Mouse (Mus musculus): Measurements from ENCODE around the gene Olfr354. TPM values are rescaled to one million over a fixed set of nuclear protein-coding genes. Genes with fewer than 3 reads are reported as not detected.
A peak's percentile ranks its signal among the peaks of the same experiment; 100 is the strongest.

Gene Olfr354
- polyA plus RNA-seq (2015; fragmentation: Nextera tagmentation; extraction: Ambion mirVana) = not detected in 2 replicates

- Histone ChIP-seq H3K27me3 (no peaks in the 10 kb centered on the region), H3K4me3 (no peak within 1 kb of the TSS), H3K9me3 (no peaks in the 10 kb centered on the region), H3K4me2 (no peak within 1 kb of the TSS), H3K27ac (no peak within 1 kb of the TSS), H3K9ac (no peak within 1 kb of the TSS), H3K36me3 (no peaks in the 10 kb centered on the region), H3K4me1 (no peaks in the 10 kb centered on the region)
- no peak for ATAC-seq (ENCODE audit: insufficient number of reproducible peaks, low FRiP score, low TSS enrichment, low read depth)
Measured at GRCm38 (mm10) chr2:36905380-36905779, at the start of gene Olfr354. TSS of gene Olfr354 (plus strand) at chr2:36905680.

- no peak for ATAC-seq (ENCODE audit: insufficient number of reproducible peaks, low FRiP score, low TSS enrichment, low read depth)
- Histone ChIP-seq H3K4me3 (no peak within 1 kb of the TSS), H3K4me1 (no peaks in the 10 kb centered on the region), H3K27ac (no peak within 1 kb of the TSS), H3K9me3 (no peaks in the 10 kb centered on the region; the same call in 1 of the 2 replicates), H3K4me2 (no peak within 1 kb of the TSS), H3K27me3 (no peaks in the 10 kb centered on the region), H3K9ac (no peak within 1 kb of the TSS), H3K36me3 (no peaks in the 10 kb centered on the region)
- 72% methylated on average over 1 of the region's 1 CpGs for WGBS
Measured at GRCm38 (mm10) chr2:36862560-36862959, 42.9 kb upstream of the Olfr354 start, which contains the start of gene Olfr351. TSS of gene Olfr351 (minus strand) at chr2:36862660.

DNA sequence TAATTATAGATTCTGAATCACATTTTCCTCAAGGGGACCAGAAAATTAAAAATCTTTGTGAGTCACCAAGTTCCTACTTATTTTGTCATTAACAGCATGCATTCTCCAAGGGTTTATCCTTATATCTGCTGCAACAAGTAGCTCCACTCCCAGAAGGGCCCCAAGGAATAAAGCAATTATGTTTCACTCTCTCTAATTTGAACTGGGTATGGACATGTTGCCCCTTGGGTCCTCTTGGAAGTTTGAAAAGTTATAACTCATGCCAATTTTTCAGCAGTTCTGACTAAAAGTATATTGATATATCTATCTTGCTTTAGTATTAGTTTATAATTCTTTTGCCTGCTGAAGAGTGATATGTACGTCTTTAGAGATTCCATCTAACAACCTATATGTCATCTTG, 37.3 kb upstream of the Olfr354 start, which contains the start of gene Olfr352:
Olfr352 (plus strand) TSS at position 301 of the 400 bp plus-strand sequence.
- H3K4me3 ChIP-seq = no peak within 1 kb of the TSS
- ATAC-seq (ENCODE audit: insufficient number of reproducible peaks, low FRiP score, low TSS enrichment, low read depth) = no peak
- 74% methylated on average over 1 of the region's 1 CpGs for WGBS
- H3K4me2 ChIP-seq = no peak within 1 kb of the TSS
- no peaks in the 10 kb centered on the region for H3K27me3 ChIP-seq
- no peaks in the 10 kb centered on the region for H3K4me1 ChIP-seq
- no peaks in the 10 kb centered on the region; the same call in 1 of the 2 replicates for H3K9me3 ChIP-seq
- H3K36me3 ChIP-seq = no peaks in the 10 kb centered on the region
- H3K27ac ChIP-seq = no peak within 1 kb of the TSS
- no peak within 1 kb of the TSS for H3K9ac ChIP-seq

GRCm38 (mm10) chr2:36892836-36893235, 12.6 kb upstream of the Olfr354 start, which contains the start of gene Olfr353:
TSS of gene Olfr353 (minus strand) at chr2:36892936.
- Histone ChIP-seq H3K27me3 (no peaks in the 10 kb centered on the region), H3K9me3 (no peaks in the 10 kb centered on the region), H3K4me1 (no peaks in the 10 kb centered on the region), H3K4me2 (no peak within 1 kb of the TSS), H3K36me3 (no peaks in the 10 kb centered on the region), H3K27ac (no peak within 1 kb of the TSS), H3K9ac (no peak within 1 kb of the TSS), H3K4me3 (no peak within 1 kb of the TSS)
- ATAC-seq (ENCODE audit: insufficient number of reproducible peaks, low FRiP score, low TSS enrichment, low read depth) = no peak

DNA sequence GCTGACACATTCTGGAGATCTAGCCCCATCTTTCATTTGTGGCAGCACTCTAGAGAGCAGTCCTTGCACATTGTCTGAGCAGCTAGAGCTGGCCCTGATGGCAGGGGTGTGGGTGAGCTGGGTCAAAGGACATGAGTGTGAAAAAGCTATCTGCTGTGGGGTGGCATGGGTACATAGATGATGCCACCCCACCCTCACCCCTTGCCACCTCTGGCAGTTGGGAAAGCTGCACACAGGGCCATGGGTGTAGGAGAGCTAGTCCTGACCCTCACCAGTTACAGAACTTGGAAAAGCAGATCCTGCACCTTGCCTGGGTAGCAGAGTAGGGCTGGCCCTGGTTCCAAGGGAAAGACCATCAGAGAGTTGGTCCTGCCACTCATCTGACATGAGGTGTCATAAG, 8.4 kb upstream of the Olfr354 start:
- H3K4me1 ChIP-seq = no peaks in the 10 kb centered on the region
- H3K36me3 ChIP-seq = no peaks in the 10 kb centered on the region
- no peak overlapping the region for H3K27ac ChIP-seq
- no peak overlapping the region for H3K4me2 ChIP-seq
- H3K9ac ChIP-seq = no peak overlapping the region
- no peaks in the 10 kb centered on the region for H3K27me3 ChIP-seq
- no peaks in the 10 kb centered on the region for H3K9me3 ChIP-seq
- H3K4me3 ChIP-seq = no peak overlapping the region
- ATAC-seq (ENCODE audit: insufficient number of reproducible peaks, low FRiP score, low TSS enrichment, low read depth) = 0 out of 2 replicates have a peak, but pooled peaks have one; percentile 58

- Histone ChIP-seq H3K9ac (no peak within 1 kb of the TSS), H3K4me3 (no peak within 1 kb of the TSS), H3K4me2 (no peak within 1 kb of the TSS), H3K9me3 (no peaks in the 10 kb centered on the region), H3K36me3 (no peaks in the 10 kb centered on the region), H3K27me3 (no peaks in the 10 kb centered on the region), H3K27ac (no peak within 1 kb of the TSS), H3K4me1 (no peaks in the 10 kb centered on the region)
- no peak for ATAC-seq (ENCODE audit: insufficient number of reproducible peaks, low FRiP score, low TSS enrichment, low read depth)
Measured at GRCm38 (mm10) chr2:36928797-36929196, 23.3 kb downstream of the Olfr354 start, which contains the start of gene Olfr355. TSS of gene Olfr355 (minus strand) at chr2:36928897.

GRCm38 (mm10) chr2:36936821-36937220, 31.3 kb downstream of the Olfr354 start, which contains the start of gene Olfr356:
TSS of gene Olfr356 (plus strand) at chr2:36937121.
- H3K4me1 ChIP-seq = no peaks in the 10 kb centered on the region
- WGBS = 74% methylated on average over 2 of the region's 2 CpGs

More at GRCm38 (mm10) chr2:36936821-36937220, 31.3 kb downstream of the Olfr354 start, which contains the start of gene Olfr356:
- H3K27me3 ChIP-seq = no peaks in the 10 kb centered on the region
- H3K36me3 ChIP-seq = no peaks in the 10 kb centered on the region
- no peaks in the 10 kb centered on the region for H3K9me3 ChIP-seq
- H3K27ac ChIP-seq = no peak within 1 kb of the TSS
- no peak for ATAC-seq (ENCODE audit: insufficient number of reproducible peaks, low FRiP score, low TSS enrichment, low read depth)
- no peak within 1 kb of the TSS for H3K4me2 ChIP-seq
- H3K4me3 ChIP-seq = no peak within 1 kb of the TSS
- no peak within 1 kb of the TSS for H3K9ac ChIP-seq

Other genes starting within 250 kb of the Olfr354 start
- not detected in 2 replicates for gene Olfr346, start 219.9 kb upstream of the Olfr354 start, polyA plus RNA-seq (2015; fragmentation: Nextera tagmentation; extraction: Ambion mirVana)
- not detected in 2 replicates for gene Olfr347, start 173.8 kb upstream of the Olfr354 start, polyA plus RNA-seq (2015; fragmentation: Nextera tagmentation; extraction: Ambion mirVana)
- gene Olfr348, start 121.4 kb upstream of the Olfr354 start, polyA plus RNA-seq (2015; fragmentation: Nextera tagmentation; extraction: Ambion mirVana) = not detected in 2 replicates
- gene Olfr50, start 115.1 kb upstream of the Olfr354 start, polyA plus RNA-seq (2015; fragmentation: Nextera tagmentation; extraction: Ambion mirVana) = not detected in 2 replicates
- gene Olfr3, start 88.6 kb upstream of the Olfr354 start, polyA plus RNA-seq (2015; fragmentation: Nextera tagmentation; extraction: Ambion mirVana) = not detected in 2 replicates
- not detected in 2 replicates for gene Olfr350, start 59.4 kb upstream of the Olfr354 start, polyA plus RNA-seq (2015; fragmentation: Nextera tagmentation; extraction: Ambion mirVana)
- gene Olfr351, start 43.0 kb upstream of the Olfr354 start, polyA plus RNA-seq (2015; fragmentation: Nextera tagmentation; extraction: Ambion mirVana) = not detected in 2 replicates
- gene Olfr352, start 37.2 kb upstream of the Olfr354 start, polyA plus RNA-seq (2015; fragmentation: Nextera tagmentation; extraction: Ambion mirVana) = not detected in 2 replicates
- gene Olfr353, start 12.7 kb upstream of the Olfr354 start, polyA plus RNA-seq (2015; fragmentation: Nextera tagmentation; extraction: Ambion mirVana) = not detected in 2 replicates
- gene Olfr355, start 23.2 kb downstream of the Olfr354 start, polyA plus RNA-seq (2015; fragmentation: Nextera tagmentation; extraction: Ambion mirVana) = not detected in 2 replicates
- not detected in 2 replicates for gene Olfr356, start 31.4 kb downstream of the Olfr354 start, polyA plus RNA-seq (2015; fragmentation: Nextera tagmentation; extraction: Ambion mirVana)
- not detected in 2 replicates for gene Olfr357, start 88.1 kb downstream of the Olfr354 start, polyA plus RNA-seq (2015; fragmentation: Nextera tagmentation; extraction: Ambion mirVana)
- gene Olfr358, start 103.7 kb downstream of the Olfr354 start, polyA plus RNA-seq (2015; fragmentation: Nextera tagmentation; extraction: Ambion mirVana) = not detected in 2 replicates
- gene Olfr360, start 160.1 kb downstream of the Olfr354 start, polyA plus RNA-seq (2015; fragmentation: Nextera tagmentation; extraction: Ambion mirVana) = not detected in 2 replicates
- not detected in 2 replicates for gene Olfr361, start 183.6 kb downstream of the Olfr354 start, polyA plus RNA-seq (2015; fragmentation: Nextera tagmentation; extraction: Ambion mirVana)
- gene Olfr362, start 212.2 kb downstream of the Olfr354 start, polyA plus RNA-seq (2015; fragmentation: Nextera tagmentation; extraction: Ambion mirVana) = not detected in 2 replicates
- not detected in 2 replicates for gene Olfr364-ps1, start 233.6 kb downstream of the Olfr354 start, polyA plus RNA-seq (2015; fragmentation: Nextera tagmentation; extraction: Ambion mirVana)